Mouse (Mus musculus) bone marrow macrophage, adult 2 months (primary cell): Measurements from ENCODE around the gene Chp2.

Source experiments
- CTCF ChIP-seq: IDR thresholded peaks from 2 replicates; pipeline ENCODE4 v1.5.1; 2012; ENCODE audit warnings: low read depth, mild to moderate bottlenecking, low read length, moderate library complexity
- POLR2A ChIP-seq: IDR thresholded peaks from 2 replicates; pipeline ENCODE4 v1.6.1; 2012; ENCODE audit warnings: mild to moderate bottlenecking, low read depth, low read length, borderline replicate concordance

DNA sequence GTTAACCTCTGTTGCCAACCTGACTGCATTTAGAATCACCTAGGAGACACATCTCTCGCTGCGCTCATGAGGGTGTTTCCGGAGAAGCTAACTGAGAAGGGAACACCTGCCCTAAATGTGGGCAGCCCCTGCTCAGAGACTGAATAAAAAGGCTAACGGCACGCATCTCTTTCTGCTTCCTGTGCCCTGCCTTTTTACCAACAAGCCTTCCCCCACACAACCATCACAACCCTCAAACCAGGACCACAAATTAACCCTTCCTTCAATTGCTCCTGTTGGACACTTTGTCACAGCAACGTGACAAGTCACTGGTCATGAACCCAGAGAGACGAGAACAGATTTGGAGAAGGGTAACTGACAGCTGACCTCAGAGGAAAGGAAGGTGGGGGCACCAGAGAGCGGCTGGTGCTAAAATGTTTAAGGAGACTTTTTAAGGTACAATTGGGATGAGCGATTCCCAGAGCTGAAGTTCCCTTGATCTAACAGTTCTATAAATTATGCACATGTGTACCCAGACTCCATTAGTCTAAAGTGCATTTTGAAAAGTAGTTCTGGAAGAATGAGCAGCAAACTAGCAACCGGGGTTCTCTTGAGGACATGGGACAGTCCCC is 28.1 kb downstream of the Chp2 start:
- TF ChIP-seq CTCF: no peak
- TF ChIP-seq POLR2A: no peak
